Mouse (Mus musculus) cortical plate, adult 2 months (tissue): Measurements from ENCODE around the gene Hivep2.

Source experiments
- CTCF ChIP-seq: fragments of 200-500 bp; IDR thresholded peaks from 2 replicates; pipeline ENCODE4 v1.5.1; 2011; ENCODE audit warnings: mild to moderate bottlenecking, control low read depth, low read length; ENCODE audit not compliant: insufficient read depth; ENCODE audit errors: extremely low read depth
- POLR2A ChIP-seq: fragments of 200-500 bp; IDR thresholded peaks from 2 replicates; pipeline ENCODE4 v1.6.1; 2011; ENCODE audit warnings: mild to moderate bottlenecking, low read length, control low read depth; ENCODE audit not compliant: insufficient read depth; ENCODE audit errors: extremely low read depth

- TF ChIP-seq POLR2A (no peak), CTCF (no peak)
Measured at GRCm38 (mm10) chr10:13968234-13968555, 2.3 kb downstream of the Hivep2 start.
